Mouse (Mus musculus) liver, postnatal 0 days (tissue): ENCODE measurements at regions not wholly inside any gene's neighbourhood (a gene's known extent, or its start where the extent isn't known, plus 50 kb on each side); places are given as distances from the start of the nearest gene placed in this dataset.

ENCODE experiments used
- ATAC-seq: fragments of 200-750 bp; cut with Nextera tagmentation; 2 replicates; pipeline ENCODE4 v1.8.0; 2017; ENCODE audit warnings: mild to moderate bottlenecking, moderate library complexity
- DNase-seq: peaks from one replicate; pipeline ENCODE4 v3.0.0-alpha.2; 2016
- H3K27ac ChIP-seq: fragments of 300-500 bp; sonication (generic); 2 replicates; pipeline ENCODE4 v1.5.1; 2014; ENCODE audit warnings: antibody characterized with exemption, moderate library complexity, mild to moderate bottlenecking, low read depth
- H3K27me3 ChIP-seq: fragments of 300-500 bp; sonication (generic); 2 replicates; pipeline ENCODE4 v1.6.1; 2014; ENCODE audit warnings: low read length, control low read depth, mixed read lengths; ENCODE audit not compliant: insufficient read depth
- H3K36me3 ChIP-seq: fragments of 300-500 bp; sonication (generic); replicated peaks from 2 replicates; pipeline ENCODE4 v1.6.1; 2014; ENCODE audit warnings: mild to moderate bottlenecking, control low read depth, low read length, moderate library complexity, mixed read lengths; ENCODE audit not compliant: insufficient read depth
- H3K4me1 ChIP-seq: fragments of 300-500 bp; sonication (generic); 2 replicates; pipeline ENCODE4 v1.6.1; 2014; ENCODE audit warnings: antibody characterized with exemption, mild to moderate bottlenecking, control low read depth; ENCODE audit not compliant: insufficient read depth
- H3K4me2 ChIP-seq: fragments of 300-500 bp; sonication (generic); 2 replicates; pipeline ENCODE4 v1.6.1; 2014; ENCODE audit warnings: low read depth, mild to moderate bottlenecking, low read length, moderate library complexity, mixed read lengths
- H3K4me3 ChIP-seq: fragments of 300-500 bp; sonication (generic); 2 replicates; pipeline ENCODE4 v1.5.1; 2014; ENCODE audit warnings: low read depth, low read length
- H3K9ac ChIP-seq: fragments of 300-500 bp; sonication (generic); replicated peaks from 2 replicates; pipeline ENCODE4 v1.6.1; 2014; ENCODE audit warnings: mild to moderate bottlenecking, moderate library complexity
- H3K9me3 ChIP-seq: fragments of 300-500 bp; sonication (generic); 2 replicates; pipeline ENCODE4 v1.6.1; 2016; ENCODE audit warnings: mild to moderate bottlenecking, control low read depth, low read length, mixed read lengths
- CTCF ChIP-seq: sonication (generic); IDR thresholded peaks from 2 replicates; pipeline ENCODE4 v1.5.1; 2016; ENCODE audit warnings: antibody characterized with exemption, low read depth
- EP300 ChIP-seq: IDR thresholded peaks from 2 replicates; pipeline ENCODE4 v1.6.1; 2016; ENCODE audit warnings: antibody characterized with exemption, low read depth, mild to moderate bottlenecking
- WGBS: fragments of 180-500 bp; shearing (Covaris S2); extraction: QIAGEN DNeasy Blood & Tissue Kit; methylation state at CpG from one replicate; pipeline ENCODE4 v1.1.7; 2014; ENCODE audit not compliant: insufficient replicate concordance; 5-methylcytosine and 5-hydroxymethylcytosine counted together

- DNase-seq (no peak), ATAC-seq (no peak)
- no peaks in the 10 kb centered on the region for H3K36me3 ChIP-seq
- H3K27ac ChIP-seq, result no peak overlapping the region
- no peaks in the 10 kb centered on the region for H3K9me3 ChIP-seq
- TF ChIP-seq CTCF (no peak), EP300 (no peak)
- no peak overlapping the region for H3K4me2 ChIP-seq
- H3K4me3 ChIP-seq, result no peak overlapping the region
- H3K4me1 ChIP-seq, result no peaks in the 10 kb centered on the region
- no peaks in the 10 kb centered on the region for H3K27me3 ChIP-seq
- no peak overlapping the region for H3K9ac ChIP-seq
Observed at GRCm38 (mm10) chr5:49848174-49848573, 210.6 kb downstream of the Adgra3 start.

- ATAC-seq (no peak), DNase-seq (no peak)
- H3K4me2 ChIP-seq, result no peak overlapping the region
- no peaks in the 10 kb centered on the region for H3K27me3 ChIP-seq
- no peaks in the 10 kb centered on the region for H3K36me3 ChIP-seq
- TF ChIP-seq EP300, result no peak
- TF ChIP-seq CTCF, result no peak
- no peak overlapping the region for H3K27ac ChIP-seq
- H3K4me1 ChIP-seq, result no peaks in the 10 kb centered on the region
- WGBS, result 68% methylated on average over 5 of the region's 5 CpGs
- no peak overlapping the region for H3K9ac ChIP-seq
- H3K4me3 ChIP-seq, result no peak overlapping the region
- H3K9me3 ChIP-seq, result no peaks in the 10 kb centered on the region
Observed at GRCm38 (mm10) chr5:49818832-49819231, 240.0 kb downstream of the Adgra3 start.

- H3K4me3 ChIP-seq, result no peak overlapping the region
- no peak for ATAC-seq
- DNase-seq, result no peak
- WGBS, result 75% methylated on average over 3 of the region's 3 CpGs
- H3K27me3 ChIP-seq, result no peaks in the 10 kb centered on the region
- no peak overlapping the region for H3K9ac ChIP-seq
- H3K9me3 ChIP-seq, result no peaks in the 10 kb centered on the region
- H3K4me1 ChIP-seq, result no peaks in the 10 kb centered on the region
- no peaks in the 10 kb centered on the region for H3K36me3 ChIP-seq
- no peak overlapping the region for H3K4me2 ChIP-seq
- H3K27ac ChIP-seq, result no peak overlapping the region
- no peak for TF ChIP-seq CTCF
Observed at GRCm38 (mm10) chr5:49816751-49817150, 242.1 kb downstream of the Adgra3 start.

GRCm38 (mm10) chr5:49813335-49813734 lies 245.5 kb downstream of the Adgra3 start:
- 63% methylated on average over 9 of the region's 9 CpGs for WGBS
- H3K27me3 ChIP-seq, result no peaks in the 10 kb centered on the region
- TF ChIP-seq EP300 (no peak), CTCF (no peak)

GRCm38 (mm10) chr5:49788494-49789160 lies 263.9 kb upstream of the Kcnip4 start:
- DNase-seq (no peak), ATAC-seq (no peak)
- no peaks in the 10 kb centered on the region for H3K27me3 ChIP-seq
- H3K4me3 ChIP-seq, result no peak overlapping the region
- H3K36me3 ChIP-seq, result no peaks in the 10 kb centered on the region
- H3K27ac ChIP-seq, result no peak overlapping the region
- H3K9me3 ChIP-seq, result no peaks in the 10 kb centered on the region
- TF ChIP-seq CTCF (no peak), EP300 (no peak)
- 70% methylated on average over 11 of the region's 11 CpGs for WGBS
- H3K4me1 ChIP-seq, result no peaks in the 10 kb centered on the region
- H3K9ac ChIP-seq, result no peak overlapping the region
- no peak overlapping the region for H3K4me2 ChIP-seq

More at GRCm38 (mm10) chr5:49813335-49813734, 245.5 kb downstream of the Adgra3 start:
- H3K9me3 ChIP-seq, result no peaks in the 10 kb centered on the region
- no peaks in the 10 kb centered on the region for H3K36me3 ChIP-seq
- no peak overlapping the region for H3K4me2 ChIP-seq
- H3K4me1 ChIP-seq, result no peaks in the 10 kb centered on the region
- H3K4me3 ChIP-seq, result no peak overlapping the region
- H3K9ac ChIP-seq, result no peak overlapping the region
- no peak overlapping the region for H3K27ac ChIP-seq
- DNase-seq, result no peak
- ATAC-seq, result no peak

- ATAC-seq, result no peak
- H3K9me3 ChIP-seq, result no peaks in the 10 kb centered on the region
- no peak overlapping the region for H3K4me3 ChIP-seq
- DNase-seq, result no peak
- no peak overlapping the region for H3K9ac ChIP-seq
- H3K27ac ChIP-seq, result no peak overlapping the region
- TF ChIP-seq EP300 (no peak), CTCF (no peak)
- H3K4me1 ChIP-seq, result no peaks in the 10 kb centered on the region
- 60% methylated on average over 3 of the region's 3 CpGs for WGBS
- no peaks in the 10 kb centered on the region for H3K36me3 ChIP-seq
- H3K4me2 ChIP-seq, result no peak overlapping the region
- no peaks in the 10 kb centered on the region for H3K27me3 ChIP-seq
Observed at GRCm38 (mm10) chr5:49783728-49784127, 259.0 kb upstream of the Kcnip4 start.

- DNase-seq (no peak), ATAC-seq (no peak)
- H3K9ac ChIP-seq, result no peak overlapping the region
- WGBS, result 80% methylated on average over 4 of the region's 4 CpGs
- H3K4me1 ChIP-seq, result no peaks in the 10 kb centered on the region
- no peaks in the 10 kb centered on the region for H3K27me3 ChIP-seq
- no peaks in the 10 kb centered on the region for H3K36me3 ChIP-seq
- H3K9me3 ChIP-seq, result no peaks in the 10 kb centered on the region
- no peak for TF ChIP-seq EP300
- no peak for TF ChIP-seq CTCF
- H3K4me3 ChIP-seq, result no peak overlapping the region
- H3K4me2 ChIP-seq, result no peak overlapping the region
- no peak overlapping the region for H3K27ac ChIP-seq
Observed at GRCm38 (mm10) chr5:49761054-49761453, 236.3 kb upstream of the Kcnip4 start.
